Mouse (Mus musculus) layer of hippocampus, postnatal 14 days (tissue): Measurements from ENCODE around the gene Coq4. TPM values are rescaled to one million over a fixed set of nuclear protein-coding genes. Genes with fewer than 3 reads are reported as not detected.

Experiments used
- DNase-seq, 2 experiments: peaks; one replicate each; pipeline ENCODE4 v3.0.0; 2021 to 2022; ENCODE audit warnings: low spot score in 2 of 2, mixed read lengths in 1 of 2
- total RNA-seq, 2 experiments: library from RNA; stranded (reverse); gene quantifications; 2 replicates each; pipeline ENCODE4 v1.2.3; 2021

Gene Coq4
- total RNA-seq, 2 experiments from 2014 or later = 27.2 to 30.7 TPM

- no peak for DNase-seq
Measured at GRCm38 (mm10) chr2:29792772-29793487, 5.6 kb downstream of the Coq4 start.

GRCm38 (mm10) chr2:29802075-29802826 is 15.0 kb downstream of the Coq4 start, which contains the start of gene Slc27a4:
TSS of gene Slc27a4 (plus strand) at chr2:29802634.
- DNase-seq = peak; percentile 93 to 96

DNA sequence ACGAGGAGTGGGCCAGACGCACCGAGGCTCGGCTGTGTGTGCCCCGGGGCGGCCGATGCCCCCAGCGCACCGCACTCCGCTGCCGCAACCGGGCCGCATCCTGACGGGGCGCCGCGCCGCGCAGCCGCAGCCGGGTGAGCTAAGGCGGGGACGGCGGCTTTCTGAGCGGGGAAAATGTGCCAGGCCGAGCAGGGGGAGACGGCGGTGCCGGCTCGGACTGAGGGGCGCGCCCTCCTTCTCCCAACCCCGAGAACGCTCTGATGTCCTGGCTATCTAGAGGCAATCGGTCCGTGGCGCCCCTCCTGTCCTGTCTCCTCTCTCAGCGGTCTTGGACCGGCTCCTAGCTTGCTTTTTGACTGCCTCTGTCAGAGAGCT is 15.5 kb downstream of the Coq4 start:
- peak in 1 of 2 experiments; percentile 45 for DNase-seq

GRCm38 (mm10) chr2:29803400-29803831 is 16.1 kb downstream of the Coq4 start:
- no peak for DNase-seq

DNA sequence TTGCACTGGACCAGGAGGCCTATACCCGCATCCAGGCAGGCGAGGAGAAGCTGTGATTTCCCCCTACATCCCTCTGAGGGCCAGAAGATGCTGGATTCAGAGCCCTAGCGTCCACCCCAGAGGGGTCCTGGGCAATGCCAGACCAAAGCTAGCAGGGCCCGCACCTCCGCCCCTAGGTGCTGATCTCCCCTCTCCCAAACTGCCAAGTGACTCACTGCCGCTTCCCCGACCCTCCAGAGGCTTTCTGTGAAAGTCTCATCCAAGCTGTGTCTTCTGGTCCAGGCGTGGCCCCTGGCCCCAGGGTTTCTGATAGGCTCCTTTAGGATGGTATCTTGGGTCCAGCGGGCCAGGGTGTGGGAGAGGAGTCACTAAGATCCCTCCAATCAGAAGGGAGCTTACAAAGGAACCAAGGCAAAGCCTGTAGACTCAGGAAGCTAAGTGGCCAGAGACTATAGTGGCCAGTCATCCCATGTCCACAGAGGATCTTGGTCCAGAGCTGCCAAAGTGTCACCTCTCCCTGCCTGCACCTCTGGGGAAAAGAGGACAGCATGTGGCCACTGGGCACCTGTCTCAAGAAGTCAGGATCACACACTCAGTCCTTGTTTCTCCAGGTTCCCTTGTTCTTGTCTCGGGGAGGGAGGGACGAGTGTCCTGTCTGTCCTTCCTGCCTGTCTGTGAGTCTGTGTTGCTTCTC is 28.5 kb downstream of the Coq4 start:
- no peak for DNase-seq

DNA sequence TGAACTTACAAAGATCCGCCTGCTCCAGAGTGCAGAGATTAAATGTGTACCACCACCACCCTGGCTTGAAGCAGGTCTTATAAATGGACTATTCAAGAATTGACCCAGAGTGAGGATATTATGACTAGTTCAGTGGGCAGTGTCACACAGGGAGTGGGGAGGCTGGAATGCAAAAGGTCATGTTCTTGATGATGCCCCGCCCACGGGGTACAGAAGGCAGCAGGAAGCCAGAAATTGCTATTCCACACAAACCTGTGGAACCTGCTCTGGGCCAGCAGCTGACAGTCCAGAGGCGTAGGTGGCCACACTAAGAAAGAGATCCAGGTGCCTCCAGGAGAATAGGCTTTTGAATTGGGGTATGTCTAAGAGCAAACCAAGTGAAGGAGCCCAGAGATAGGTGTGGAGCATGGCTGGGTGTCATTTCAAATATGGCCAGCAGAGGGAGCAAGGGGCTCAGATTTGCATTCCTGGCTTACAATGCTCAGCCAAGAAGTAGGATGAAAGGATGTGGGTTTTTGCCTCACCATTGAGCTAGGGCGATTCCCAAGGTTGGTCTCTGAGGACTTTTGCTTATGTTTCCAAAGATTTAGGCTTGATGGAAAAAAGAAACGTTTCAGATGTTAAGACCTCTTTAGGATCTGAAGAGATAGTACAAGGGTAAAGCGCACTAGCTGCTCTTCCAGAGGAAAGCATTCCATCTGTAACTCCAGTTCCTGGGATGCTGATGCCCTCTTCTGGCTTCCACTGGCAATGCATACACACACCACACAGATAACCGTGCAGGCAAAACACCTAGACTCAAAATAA is 30.3 kb downstream of the Coq4 start:
- DNase-seq = peak; percentile 92 to 93

- DNase-seq = no peak
Measured at GRCm38 (mm10) chr2:29819363-29819762, 32.1 kb downstream of the Coq4 start.

DNA sequence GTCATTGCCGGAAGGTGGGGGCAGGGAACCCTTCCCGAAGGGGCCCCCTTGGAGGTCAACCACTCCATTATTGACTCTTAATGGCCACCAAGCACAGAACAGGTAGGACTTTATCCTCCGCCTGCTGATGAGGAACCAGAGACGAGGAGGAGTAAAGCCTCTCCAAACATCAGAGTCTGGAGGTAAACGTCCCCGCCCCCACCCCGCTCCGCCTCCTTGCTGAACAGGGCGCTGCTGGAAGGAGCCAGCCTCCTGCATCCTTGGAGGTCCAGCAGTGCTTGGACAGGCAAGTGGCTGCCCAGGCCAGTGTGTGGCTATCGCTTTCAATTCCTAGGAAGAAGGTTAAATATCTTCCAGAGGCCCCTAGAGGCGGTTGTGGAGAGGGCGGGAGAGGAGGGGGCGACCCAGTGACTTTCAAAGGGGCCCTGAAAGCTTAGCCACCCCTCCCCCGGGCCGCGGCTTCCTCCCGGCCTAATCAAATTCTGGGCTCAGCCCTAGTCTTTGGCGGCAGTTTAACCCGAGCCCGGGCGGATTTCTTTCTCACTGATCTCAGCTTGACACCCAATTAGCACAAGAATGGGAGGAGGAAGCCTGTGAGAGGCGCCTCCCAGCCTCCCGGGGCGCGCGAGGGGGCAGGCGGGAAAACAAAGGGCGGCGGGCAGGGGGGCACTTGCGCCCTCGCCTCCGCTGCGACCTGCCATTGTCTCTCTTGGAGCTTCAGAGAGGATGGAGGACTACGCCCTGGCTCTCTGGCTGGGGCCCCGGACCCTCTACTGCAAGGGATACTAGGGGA is 32.9 kb downstream of the Coq4 start, which contains the start of gene Urm1:
Urm1 (plus strand) TSS at position 51 of the 793 bp plus-strand sequence.
- DNase-seq = peak; percentile 57 to 58

- DNase-seq = no peak
Measured at GRCm38 (mm10) chr2:29826318-29826925, 39.1 kb downstream of the Coq4 start.

DNA sequence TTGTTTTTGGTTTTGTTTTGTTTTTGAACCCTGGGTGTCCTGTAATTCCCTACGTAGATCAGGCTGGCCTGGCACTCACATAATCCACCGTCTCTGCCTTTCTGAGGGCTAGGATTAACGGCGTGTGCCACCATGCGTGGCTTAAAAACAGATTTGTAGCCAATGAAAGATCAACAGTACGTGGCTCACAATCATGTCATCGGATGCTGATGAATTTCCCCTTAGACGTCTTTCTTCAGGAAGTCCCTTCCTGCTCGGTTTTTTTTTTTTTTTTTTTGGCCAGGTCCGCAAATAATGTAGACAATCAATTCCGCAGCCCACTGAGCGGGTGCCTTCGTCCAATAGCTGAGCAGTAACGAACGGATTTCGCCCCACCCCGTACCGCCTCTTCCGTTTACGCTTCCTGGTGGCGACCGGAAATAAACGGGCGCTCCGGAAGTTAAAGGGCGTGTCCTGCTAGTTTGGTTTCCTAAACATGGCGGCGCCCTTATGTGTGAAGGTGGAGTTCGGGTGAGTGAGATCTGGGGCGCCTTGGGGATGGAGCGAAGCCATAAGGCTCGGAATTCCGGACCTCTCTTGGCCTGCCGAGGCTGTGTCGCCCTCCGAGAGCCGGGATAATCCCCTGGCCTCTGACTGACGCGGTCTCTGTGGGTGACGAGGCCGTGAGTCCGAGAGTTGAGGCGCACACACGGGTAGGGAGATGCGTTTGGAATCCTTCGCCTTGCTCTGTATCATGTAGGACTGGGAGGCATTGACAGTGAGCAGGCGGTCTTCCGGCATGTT is 39.8 kb downstream of the Coq4 start:
- DNase-seq = peak; percentile 90 to 97

- DNase-seq = no peak
Measured at GRCm38 (mm10) chr2:29827709-29828024, 40.4 kb downstream of the Coq4 start.

- peak in 1 of 2 experiments; percentile 55 for DNase-seq
Measured at GRCm38 (mm10) chr2:29831106-29831505, 43.8 kb downstream of the Coq4 start.

- DNase-seq = no peak
Measured at GRCm38 (mm10) chr2:29833796-29834195, 46.5 kb downstream of the Coq4 start.

- no peak for DNase-seq
Measured at GRCm38 (mm10) chr2:29835391-29835899, 48.2 kb downstream of the Coq4 start.

DNA sequence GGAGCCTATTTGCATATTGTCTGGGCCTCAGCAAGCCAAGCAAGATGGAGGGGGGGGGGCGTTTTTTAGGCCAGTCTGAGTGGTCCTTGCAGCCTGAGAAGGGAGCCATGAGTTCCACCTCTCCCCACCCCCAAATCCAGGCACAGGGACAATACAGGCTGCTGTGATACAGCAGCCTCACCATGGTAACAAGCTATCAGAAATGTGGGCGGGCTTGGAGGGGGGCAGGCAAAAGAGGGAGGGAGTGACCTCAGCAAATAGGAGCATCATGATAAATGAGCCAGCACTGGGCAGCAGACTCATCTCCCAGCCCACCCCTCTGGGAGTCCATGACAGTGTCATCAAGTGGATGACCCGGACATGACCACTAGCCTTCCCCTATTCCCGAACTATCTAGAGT is 52.2 kb downstream of the Coq4 start:
- no peak for DNase-seq

DNA sequence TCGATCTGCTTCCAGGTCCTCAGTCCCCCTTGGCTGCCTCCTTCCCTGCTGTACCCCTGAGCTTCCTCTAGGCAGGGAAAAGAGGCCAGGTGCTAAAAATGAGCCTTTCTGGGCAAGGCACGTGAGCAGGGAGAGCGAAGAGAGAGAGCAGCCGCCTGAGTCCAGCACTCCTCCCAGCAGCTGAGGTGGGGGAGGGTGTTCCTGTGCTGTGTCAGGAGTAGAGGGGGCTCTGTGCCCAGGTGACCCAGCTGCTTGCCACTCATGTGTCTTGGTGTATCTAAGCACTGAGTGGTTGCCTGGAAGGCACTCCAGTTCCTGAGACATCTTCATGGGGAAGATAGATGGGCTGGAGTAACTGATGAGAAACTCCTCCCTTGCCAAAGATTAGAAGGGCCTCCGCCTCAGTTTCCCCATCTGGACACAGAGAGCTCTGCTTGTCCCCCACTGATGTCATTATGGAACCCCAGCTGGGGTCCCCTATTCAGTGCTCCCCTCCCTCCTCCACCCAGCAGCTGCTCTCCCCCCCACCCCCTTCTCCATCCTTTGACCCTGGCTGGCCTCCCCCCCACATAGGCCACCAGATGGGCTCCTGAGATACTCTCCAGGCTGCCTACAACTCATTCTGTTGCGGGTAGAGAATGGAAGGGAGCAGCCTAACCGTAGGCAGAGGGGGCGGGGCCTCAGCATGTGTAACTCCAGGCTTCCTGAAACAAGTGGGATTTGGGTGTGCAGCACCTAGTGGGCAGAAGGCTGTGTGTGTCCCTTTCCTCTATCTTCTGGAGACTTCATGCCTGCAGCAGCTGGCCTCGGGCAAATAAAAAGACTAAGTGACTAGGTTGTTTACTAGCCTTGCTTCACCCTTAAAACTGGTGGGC is 56.2 kb downstream of the Coq4 start:
- DNase-seq = no peak

- DNase-seq = no peak
Measured at GRCm38 (mm10) chr2:29844115-29844514, 56.8 kb downstream of the Coq4 start.

GRCm38 (mm10) chr2:29844661-29845060 is 57.4 kb downstream of the Coq4 start:
- DNase-seq = no peak
